Mouse (Mus musculus) CD8-positive naive resting alpha-beta T cell, adult 2 months (primary cell): ENCODE measurements at regions not wholly inside any gene's neighbourhood (a gene's known extent, or its start where the extent isn't known, plus 50 kb on each side); places are given as distances from the start of the nearest gene placed in this dataset.

Experiments used
- DNase-seq, 2 experiments: peaks; one replicate each; pipeline ENCODE4 v3.0.0; 2022; ENCODE audit warnings: low read depth in 2 of 2, low spot score in 2 of 2

GRCm38 (mm10) chr13:42507535-42507934 lies 172.9 kb upstream of the Phactr1 start:
- no peak for DNase-seq

DNA sequence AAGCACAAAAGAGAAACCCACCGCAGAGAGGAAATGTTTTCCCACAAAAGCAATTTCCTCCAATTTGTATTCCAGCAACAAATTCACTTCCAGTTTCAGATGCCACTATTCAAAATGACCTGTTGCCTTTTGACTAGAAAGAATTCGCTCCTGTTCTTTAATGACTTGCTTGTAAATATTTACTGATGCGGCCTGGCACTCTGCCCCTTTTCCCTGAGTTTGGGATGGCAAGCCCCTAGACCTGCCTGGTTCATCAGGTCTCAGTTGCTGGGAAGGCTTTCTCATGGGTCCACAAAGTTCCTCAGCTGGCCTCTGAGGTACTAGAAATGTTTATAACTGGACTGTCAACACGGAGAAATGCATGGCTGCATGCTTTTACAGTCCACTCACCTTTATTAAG lies 161.7 kb upstream of the Phactr1 start:
- no peak for DNase-seq

DNA sequence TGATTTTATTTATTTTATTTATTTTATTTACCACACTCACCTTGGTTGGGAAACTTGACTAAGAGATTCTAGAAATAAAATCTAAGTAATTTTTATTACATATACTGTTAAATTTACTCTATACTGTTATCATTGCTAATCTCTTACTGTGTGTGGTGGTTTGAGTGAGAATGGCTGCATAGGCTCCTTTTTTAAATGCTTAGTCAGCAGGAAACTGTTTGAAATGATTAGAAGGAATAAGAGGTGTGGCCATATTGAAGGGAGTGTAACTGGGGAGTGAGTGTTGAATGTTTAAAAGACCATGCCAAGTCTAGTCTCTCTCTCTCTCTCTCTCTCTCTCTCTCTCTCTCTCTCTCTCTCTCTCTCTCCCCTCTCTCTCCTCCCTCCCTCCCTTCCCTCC lies 157.9 kb upstream of the Phactr1 start:
- no peak for DNase-seq

DNA sequence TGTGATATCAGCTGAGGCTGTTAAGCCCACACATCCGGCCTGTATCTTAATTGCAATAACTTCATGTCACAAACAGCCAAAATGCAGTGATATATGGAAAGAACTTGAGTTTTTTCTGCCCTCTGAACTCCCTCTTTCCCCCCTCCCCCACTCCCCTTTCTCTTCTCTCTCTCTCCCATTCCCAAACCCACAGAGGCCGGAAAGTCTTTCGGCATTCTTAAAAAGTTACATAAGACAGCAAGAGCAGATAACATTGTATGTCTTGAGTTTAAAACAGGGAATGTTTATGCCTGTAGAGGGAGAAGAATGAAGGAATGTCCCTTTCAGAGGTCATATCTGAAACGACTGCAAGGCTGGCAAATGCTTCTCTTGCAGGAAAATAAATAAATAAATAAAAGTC lies 154.3 kb upstream of the Phactr1 start:
- DNase-seq, result no peak

DNA sequence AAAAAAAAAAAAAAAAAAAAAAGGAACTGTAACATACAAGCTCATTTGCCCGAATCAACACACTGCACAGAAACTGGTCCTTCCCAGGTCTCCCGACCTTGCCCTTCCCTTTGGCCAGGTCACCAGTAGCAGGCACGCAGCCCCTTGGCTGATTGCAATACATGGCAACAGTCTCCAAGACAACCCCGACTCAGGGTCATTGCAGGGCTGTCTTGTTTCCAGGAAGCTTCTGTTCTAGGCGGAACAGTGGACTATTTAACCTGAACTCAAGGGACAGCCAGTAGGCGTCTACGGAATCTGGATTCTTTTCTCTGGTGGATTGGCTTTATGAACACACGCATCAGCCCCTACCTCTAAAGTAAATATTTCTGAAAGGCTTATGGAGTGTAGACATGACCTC lies 153.5 kb upstream of the Phactr1 start:
- DNase-seq, result no peak

DNA sequence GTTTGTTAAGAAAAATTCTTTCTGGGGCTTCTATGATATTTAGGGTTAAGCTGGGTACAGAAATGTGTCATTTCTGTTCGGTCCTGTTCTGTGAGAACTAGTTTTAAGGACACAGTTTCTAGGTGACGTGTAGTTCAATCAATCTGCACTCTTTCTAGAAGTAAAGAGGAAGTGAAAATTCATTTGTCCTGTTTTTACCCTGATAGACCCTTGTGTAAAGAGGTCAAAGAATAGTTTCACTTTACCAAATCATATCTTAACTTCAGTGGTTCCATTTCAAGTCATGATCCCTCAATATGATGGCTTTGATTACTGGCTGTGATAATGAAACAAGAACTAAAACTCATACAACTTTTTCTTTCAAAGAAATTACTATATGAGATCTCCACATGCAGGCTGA lies 152.3 kb upstream of the Phactr1 start:
- no peak for DNase-seq

- no peak for DNase-seq
Measured at GRCm38 (mm10) chr13:42536501-42537210, 143.8 kb upstream of the Phactr1 start.

DNA sequence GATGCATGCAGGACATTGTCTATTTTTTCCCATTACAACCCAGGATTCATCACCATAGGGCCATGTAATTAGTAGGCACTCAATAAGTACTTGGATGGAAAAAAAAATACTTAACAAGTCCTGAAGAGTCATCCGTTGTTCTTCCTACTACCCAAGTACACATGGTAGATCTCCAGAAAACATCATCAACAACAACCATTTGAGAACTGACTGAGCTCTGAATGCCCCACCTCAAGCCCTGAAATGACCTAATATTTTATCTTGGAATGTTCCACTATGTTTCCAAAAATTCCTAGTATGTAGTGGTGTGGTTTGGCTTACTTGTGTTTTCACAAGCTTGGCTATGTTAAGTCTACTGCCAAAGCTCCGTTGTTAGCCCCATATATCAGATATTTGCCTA lies 142.4 kb upstream of the Phactr1 start:
- DNase-seq, result no peak

GRCm38 (mm10) chr13:42544536-42545094 lies 135.8 kb upstream of the Phactr1 start:
- DNase-seq, result no peak

GRCm38 (mm10) chr13:42546389-42546788 lies 134.0 kb upstream of the Phactr1 start:
- no peak for DNase-seq

GRCm38 (mm10) chr13:42546851-42547250 lies 133.6 kb upstream of the Phactr1 start:
- DNase-seq, result no peak

DNA sequence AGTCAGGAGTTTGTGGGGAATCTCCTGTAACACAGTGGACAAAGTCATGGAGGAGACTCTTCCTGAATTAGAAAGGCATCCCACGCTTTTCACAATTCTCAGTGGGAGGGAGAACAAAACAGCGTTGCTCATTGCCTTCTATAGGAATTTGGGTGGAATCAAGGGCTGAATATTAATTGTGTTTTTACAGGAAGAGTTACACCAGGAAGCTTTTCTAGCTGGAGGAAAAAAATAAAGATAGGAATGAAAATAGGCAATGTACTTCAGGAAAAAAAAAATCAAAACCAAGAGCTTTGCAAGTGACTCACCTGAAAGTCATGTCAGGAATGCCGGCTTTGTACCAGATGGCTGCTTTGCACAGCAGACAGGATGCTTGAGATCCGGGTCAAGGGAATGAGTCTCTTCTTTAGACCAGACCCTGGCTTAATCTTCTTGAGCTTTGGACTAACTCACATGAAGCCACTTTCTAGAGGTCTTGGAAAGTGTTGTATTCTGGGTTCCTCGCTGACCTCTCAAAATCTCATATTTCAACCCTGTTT lies 131.3 kb upstream of the Phactr1 start:
- DNase-seq, result no peak

GRCm38 (mm10) chr13:42554961-42555360 lies 125.5 kb upstream of the Phactr1 start:
- DNase-seq, result no peak

DNA sequence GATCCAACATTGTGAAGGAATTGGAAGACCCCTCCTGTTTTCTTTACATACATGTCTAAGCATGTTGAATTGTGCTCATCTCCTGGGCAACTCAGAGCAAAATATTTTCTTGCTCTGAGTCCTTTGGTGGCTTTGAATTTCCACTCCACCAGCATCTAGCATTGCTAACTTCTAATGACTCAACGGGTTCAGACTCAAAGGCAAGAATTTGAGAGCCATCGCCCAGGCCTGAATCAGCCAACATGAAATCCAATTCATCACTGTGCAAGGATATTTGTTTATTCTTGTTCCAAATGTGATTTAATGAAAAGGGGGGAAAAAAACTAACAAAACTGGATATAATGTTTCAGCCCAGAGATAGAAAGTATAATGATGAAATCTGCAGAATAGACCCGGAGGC lies 121.9 kb upstream of the Phactr1 start:
- no peak for DNase-seq

DNA sequence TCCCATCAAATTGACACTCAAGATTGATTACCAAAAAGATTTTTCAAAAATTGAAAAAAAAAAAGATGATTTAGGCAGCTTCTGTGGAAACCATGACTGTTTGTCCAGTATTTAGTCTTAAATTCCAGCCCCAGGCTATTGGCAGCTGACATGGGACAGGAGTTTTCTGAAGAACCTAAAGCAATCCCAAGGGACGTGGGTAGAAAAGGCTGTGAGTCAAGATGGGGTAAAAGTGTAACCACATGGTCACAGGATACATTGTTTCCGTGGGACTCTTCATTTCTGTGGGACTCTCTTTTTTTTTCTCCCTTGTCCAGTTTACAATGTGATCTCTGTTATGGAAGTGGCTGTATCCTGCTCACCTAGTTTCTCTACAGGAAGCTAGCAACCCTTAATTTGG lies 119.0 kb upstream of the Phactr1 start:
- no peak for DNase-seq

- DNase-seq, result no peak
Measured at GRCm38 (mm10) chr13:42565291-42566058, 114.9 kb upstream of the Phactr1 start.

- no peak for DNase-seq
Measured at GRCm38 (mm10) chr13:42570600-42571348, 109.6 kb upstream of the Phactr1 start.

DNA sequence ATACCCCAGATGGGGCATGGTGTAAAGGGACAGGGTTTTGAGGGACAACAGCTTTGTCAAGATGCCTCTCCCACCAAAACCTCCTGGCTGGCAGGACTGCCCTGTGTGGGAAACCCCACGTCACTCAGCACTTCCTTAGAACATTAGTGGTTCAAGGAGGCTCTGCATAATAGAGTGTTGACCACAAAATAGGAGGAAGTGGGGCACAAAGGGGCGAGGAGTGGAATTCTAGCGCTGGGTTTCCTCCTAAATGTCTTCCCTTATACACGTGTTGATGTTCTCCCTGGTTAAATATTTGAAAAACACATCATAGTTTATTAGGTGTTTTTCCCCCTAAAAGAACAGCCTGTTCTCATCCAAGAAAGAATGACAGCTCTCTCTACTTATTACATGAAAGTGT lies 106.2 kb upstream of the Phactr1 start:
- DNase-seq, result no peak

GRCm38 (mm10) chr13:42575725-42576426 lies 104.5 kb upstream of the Phactr1 start:
- peak in 1 of 2 experiments; percentile 3 for DNase-seq

GRCm38 (mm10) chr13:42579471-42579870 lies 101.0 kb upstream of the Phactr1 start:
- no peak for DNase-seq

- DNase-seq, result no peak
Measured at GRCm38 (mm10) chr13:42589136-42589535, 91.3 kb upstream of the Phactr1 start.
